ENCODE assay signal across 8 mouse cellular contexts in genomic region chr6:114577319-114577718, GRCm38 (mm10).
DNase-seq lines count a peak whose midpoint lies in the region.
"Not testable (repeated sequence)": the region's sequence is repeated elsewhere in the genome, so short reads cannot be mapped to it uniquely, and the experiment has no call there.

No protein-coding gene starts in this region.

- intact Hi-C loops in gastrocnemius, postnatal 36 days (cut with DNase I); left cerebral cortex, postnatal 10 days (cut with DNase I): not testable (repeated sequence)

- peak; percentile 71 for DNase-seq in ZHBTc4 (ENCODE audit: low read depth, low spot score)
- DNase-seq in embryo, embryonic 10.5 days (ENCODE audit: low spot score), result peak; percentile 82
- peak; percentile 9 to 27 for DNase-seq in gastrocnemius, postnatal 36 days
- peak; percentile 3 for DNase-seq in kidney, adult 18-20 months
- peak; percentile 54 to 70 for DNase-seq in left cerebral cortex, postnatal 10 days (ENCODE audit: extremely low spot score in 1 of 2, low spot score in 2 of 2)
- peak; percentile 54 to 61 for DNase-seq in lung, postnatal 4 days
- peak; percentile 23 for DNase-seq in right cerebral cortex, postnatal 25 days
- peak; percentile 10 for DNase-seq in urinary bladder, postnatal 10 days (ENCODE audit: low spot score)

Comparison
In these comparisons a context has a peak if more than half of its experiments do, and no peak if none do; other contexts are left out.
1. Peak in every context shown above with its lines: DNase-seq.
2. DNase-seq: peak in every context shown above with its lines; median percentile 82 in embryo, embryonic 10.5 days; 71 in ZHBTc4; 62 in left cerebral cortex, postnatal 10 days; 58 in lung, postnatal 4 days; 23 in right cerebral cortex, postnatal 25 days; 18 in gastrocnemius, postnatal 36 days; 10 in urinary bladder, postnatal 10 days; 3 in kidney, adult 18-20 months.